Mouse (Mus musculus) heart, embryonic 16.5 days (tissue): ENCODE results near the gene Zfp648. TPM values are rescaled to one million over a fixed set of nuclear protein-coding genes. Genes with fewer than 3 reads are reported as not detected.

Experiments used
- ATAC-seq: fragments of 200-750 bp; cut with Nextera tagmentation; replicated peaks from 2 replicates; pipeline ENCODE4 v1.8.0; 2017; ENCODE audit warnings: moderate number of reproducible peaks; ENCODE audit not compliant: insufficient read depth, low FRiP score; ENCODE audit errors: extremely low read depth
- H3K27ac ChIP-seq: fragments of 300-500 bp; sonication (generic); 2 replicates; pipeline ENCODE4 v1.5.1; 2014; ENCODE audit warnings: mild to moderate bottlenecking, low read length, control low read depth, moderate library complexity
- H3K27me3 ChIP-seq: fragments of 300-500 bp; sonication (generic); 2 replicates; pipeline ENCODE4 v1.6.1; 2014; ENCODE audit warnings: low read length, mixed read lengths; ENCODE audit not compliant: control insufficient read depth, insufficient read depth
- H3K36me3 ChIP-seq: fragments of 300-500 bp; sonication (generic); 2 replicates; pipeline ENCODE4 v1.6.1; 2014; ENCODE audit not compliant: control insufficient read depth, insufficient read depth
- H3K4me1 ChIP-seq: fragments of 300-500 bp; sonication (generic); 2 replicates; pipeline ENCODE4 v1.6.1; 2014; ENCODE audit warnings: low read length, mixed read lengths; ENCODE audit not compliant: control insufficient read depth, insufficient read depth
- H3K4me2 ChIP-seq: fragments of 300-500 bp; sonication (generic); 2 replicates; pipeline ENCODE4 v1.6.1; 2014; ENCODE audit warnings: low read depth, mild to moderate bottlenecking, control low read depth, low read length
- H3K4me3 ChIP-seq: fragments of 300-500 bp; sonication (generic); 2 replicates; pipeline ENCODE4 v1.5.1; 2014; ENCODE audit warnings: mild to moderate bottlenecking, control low read depth, low read length
- H3K9ac ChIP-seq: fragments of 300-500 bp; sonication (generic); 2 replicates; pipeline ENCODE4 v1.6.1; 2014; ENCODE audit warnings: low read length, control low read depth
- H3K9me3 ChIP-seq: fragments of 300-500 bp; sonication (generic); replicated peaks from 2 replicates; pipeline ENCODE4 v1.6.1; 2016; ENCODE audit warnings: low read length; ENCODE audit not compliant: control insufficient read depth
- WGBS: fragments of 180-500 bp; shearing (Covaris S2); extraction: QIAGEN DNeasy Blood & Tissue Kit; methylation state at CpG from one replicate; pipeline ENCODE4 v1.1.7; 2014; 5-methylcytosine and 5-hydroxymethylcytosine counted together
- polyA plus RNA-seq: library from polyadenylated mRNA; unstranded; fragments of >200 nt; fragmentation: Nextera tagmentation; extraction: Ambion mirVana; gene quantifications from 2 replicates; pipeline ENCODE4 v1.2.1, GENCODE M21; 2015

Gene Zfp648
- polyA plus RNA-seq, 1 experiment from 2014 or later, result 0.76 TPM

- peaks cover 5% of the 10 kb centered on the region; the same call in 1 of the 2 replicates for H3K4me1 ChIP-seq
- H3K4me2 ChIP-seq, result no peak overlapping the region
- no peaks in the 10 kb centered on the region for H3K9me3 ChIP-seq
- no peak overlapping the region for H3K27ac ChIP-seq
- ATAC-seq, result no peak
- no peak overlapping the region for H3K9ac ChIP-seq
- H3K36me3 ChIP-seq, result no peaks in the 10 kb centered on the region
- H3K27me3 ChIP-seq, result peaks cover 34% of the 10 kb centered on the region
- WGBS, result 83% methylated on average over 5 of the region's 5 CpGs
- H3K4me3 ChIP-seq, result no peak overlapping the region
Measured at GRCm38 (mm10) chr1:154203386-154203785, 2.4 kb downstream of the Zfp648 start.

- peaks cover 34% of the 10 kb centered on the region for H3K27me3 ChIP-seq
- H3K9me3 ChIP-seq, result no peaks in the 10 kb centered on the region
- no peak overlapping the region for H3K9ac ChIP-seq
- no peak overlapping the region for H3K27ac ChIP-seq
- peak overlapping the region; percentile 60 for H3K4me2 ChIP-seq
- 10% methylated on average over 66 of the region's 66 CpGs for WGBS
- ATAC-seq, result 0 out of 2 replicates have a peak, but pooled peaks have one; percentile 32
- H3K36me3 ChIP-seq, result no peaks in the 10 kb centered on the region
- H3K4me3 ChIP-seq, result peak overlapping the region; percentile 40
- H3K4me1 ChIP-seq, result peaks cover 5% of the 10 kb centered on the region; the same call in 1 of the 2 replicates
Measured at GRCm38 (mm10) chr1:154204652-154205573, 3.9 kb downstream of the Zfp648 start.

GRCm38 (mm10) chr1:154219991-154220390 lies 19.0 kb downstream of the Zfp648 start:
- WGBS, result 82% methylated on average over 2 of the region's 2 CpGs

GRCm38 (mm10) chr1:154220566-154220965 lies 19.6 kb downstream of the Zfp648 start:
- WGBS, result 86% methylated on average over 3 of the region's 3 CpGs
- no peaks in the 10 kb centered on the region for H3K27me3 ChIP-seq
- no peaks in the 10 kb centered on the region for H3K36me3 ChIP-seq
- H3K9me3 ChIP-seq, result no peaks in the 10 kb centered on the region
- H3K9ac ChIP-seq, result no peak overlapping the region
- no peak overlapping the region for H3K27ac ChIP-seq
- no peaks in the 10 kb centered on the region for H3K4me1 ChIP-seq
- H3K4me2 ChIP-seq, result no peak overlapping the region
- ATAC-seq, result no peak
- H3K4me3 ChIP-seq, result no peak overlapping the region

More at GRCm38 (mm10) chr1:154219991-154220390, 19.0 kb downstream of the Zfp648 start:
- no peaks in the 10 kb centered on the region for H3K9me3 ChIP-seq
- H3K36me3 ChIP-seq, result no peaks in the 10 kb centered on the region
- ATAC-seq, result no peak
- H3K4me1 ChIP-seq, result no peaks in the 10 kb centered on the region
- H3K4me2 ChIP-seq, result no peak overlapping the region
- no peaks in the 10 kb centered on the region for H3K27me3 ChIP-seq
- no peak overlapping the region for H3K9ac ChIP-seq
- no peak overlapping the region for H3K4me3 ChIP-seq
- H3K27ac ChIP-seq, result no peak overlapping the region

GRCm38 (mm10) chr1:154223807-154224207 lies 22.8 kb downstream of the Zfp648 start:
- no peak overlapping the region for H3K9ac ChIP-seq
- H3K27me3 ChIP-seq, result no peaks in the 10 kb centered on the region
- H3K9me3 ChIP-seq, result no peaks in the 10 kb centered on the region
- H3K4me1 ChIP-seq, result no peaks in the 10 kb centered on the region
- H3K4me2 ChIP-seq, result no peak overlapping the region
- H3K4me3 ChIP-seq, result no peak overlapping the region
- no peak for ATAC-seq
- WGBS, result 45% methylated on average over 1 of the region's 1 CpGs
- H3K36me3 ChIP-seq, result no peaks in the 10 kb centered on the region
- no peak overlapping the region for H3K27ac ChIP-seq

GRCm38 (mm10) chr1:154232594-154232993 lies 31.6 kb downstream of the Zfp648 start:
- 57% methylated on average over 4 of the region's 4 CpGs for WGBS
- Histone ChIP-seq H3K36me3 (no peaks in the 10 kb centered on the region), H3K27ac (no peak overlapping the region), H3K4me1 (no peaks in the 10 kb centered on the region), H3K9me3 (no peaks in the 10 kb centered on the region), H3K4me3 (no peak overlapping the region), H3K4me2 (no peak overlapping the region), H3K27me3 (no peaks in the 10 kb centered on the region), H3K9ac (no peak overlapping the region)
- ATAC-seq, result no peak

GRCm38 (mm10) chr1:154233033-154233432 lies 32.0 kb downstream of the Zfp648 start:
- H3K9me3 ChIP-seq, result no peaks in the 10 kb centered on the region
- H3K4me1 ChIP-seq, result no peaks in the 10 kb centered on the region
- no peaks in the 10 kb centered on the region for H3K27me3 ChIP-seq
- H3K4me2 ChIP-seq, result no peak overlapping the region
- no peak overlapping the region for H3K27ac ChIP-seq
- H3K36me3 ChIP-seq, result no peaks in the 10 kb centered on the region
- no peak for ATAC-seq
- WGBS, result 68% methylated on average over 6 of the region's 6 CpGs
- no peak overlapping the region for H3K4me3 ChIP-seq
- H3K9ac ChIP-seq, result no peak overlapping the region

GRCm38 (mm10) chr1:154234814-154235213 lies 33.8 kb downstream of the Zfp648 start:
- Histone ChIP-seq H3K36me3 (no peaks in the 10 kb centered on the region), H3K27me3 (no peaks in the 10 kb centered on the region), H3K4me1 (no peaks in the 10 kb centered on the region), H3K27ac (no peak overlapping the region), H3K4me3 (no peak overlapping the region), H3K9ac (no peak overlapping the region), H3K4me2 (no peak overlapping the region), H3K9me3 (no peaks in the 10 kb centered on the region)
- 84% methylated on average over 9 of the region's 9 CpGs for WGBS
- ATAC-seq, result no peak

GRCm38 (mm10) chr1:154238876-154239275 lies 37.9 kb downstream of the Zfp648 start:
- no peak overlapping the region for H3K4me2 ChIP-seq
- no peak overlapping the region for H3K27ac ChIP-seq
- no peak for ATAC-seq
- H3K36me3 ChIP-seq, result no peaks in the 10 kb centered on the region
- no peaks in the 10 kb centered on the region for H3K27me3 ChIP-seq
- no peak overlapping the region for H3K4me3 ChIP-seq
- no peaks in the 10 kb centered on the region for H3K9me3 ChIP-seq
- no peaks in the 10 kb centered on the region for H3K4me1 ChIP-seq
- no peak overlapping the region for H3K9ac ChIP-seq
